Mouse (Mus musculus): Measurements from ENCODE around the gene Btbd8.

- TF ChIP-seq CTCF (conservative IDR thresholded peaks at IDR 0.05; ENCODE audit: insufficient read depth, insufficient read length, low read depth, low read length) (no peak), POLR2A (IDR thresholded peaks at IDR 0.05; ENCODE audit: low read depth, low read length) (no peak)
Measured at GRCm38 (mm10) chr5:107515453-107515852, 77.7 kb downstream of the Btbd8 start.

All from kidney, adult 2 months (tissue).